Mouse (Mus musculus): ENCODE results near the gene 4930522L14Rik. TPM values are rescaled to one million over a fixed set of nuclear protein-coding genes. Genes with fewer than 3 reads are reported as not detected.
"Not testable (repeated sequence)": the region's sequence is repeated elsewhere in the genome, so short reads cannot be mapped to it uniquely, and the experiment has no call there.

4930522L14Rik gene
- total RNA-seq (2021): 1 to 10 TPM; 3.5 to 3.7 TPM
- long read RNA-seq, partial matches to known transcripts: 0 of 3 reads
- long read RNA-seq, other reads (novel, unspliced or antisense): 1 of 3 reads

DNA sequence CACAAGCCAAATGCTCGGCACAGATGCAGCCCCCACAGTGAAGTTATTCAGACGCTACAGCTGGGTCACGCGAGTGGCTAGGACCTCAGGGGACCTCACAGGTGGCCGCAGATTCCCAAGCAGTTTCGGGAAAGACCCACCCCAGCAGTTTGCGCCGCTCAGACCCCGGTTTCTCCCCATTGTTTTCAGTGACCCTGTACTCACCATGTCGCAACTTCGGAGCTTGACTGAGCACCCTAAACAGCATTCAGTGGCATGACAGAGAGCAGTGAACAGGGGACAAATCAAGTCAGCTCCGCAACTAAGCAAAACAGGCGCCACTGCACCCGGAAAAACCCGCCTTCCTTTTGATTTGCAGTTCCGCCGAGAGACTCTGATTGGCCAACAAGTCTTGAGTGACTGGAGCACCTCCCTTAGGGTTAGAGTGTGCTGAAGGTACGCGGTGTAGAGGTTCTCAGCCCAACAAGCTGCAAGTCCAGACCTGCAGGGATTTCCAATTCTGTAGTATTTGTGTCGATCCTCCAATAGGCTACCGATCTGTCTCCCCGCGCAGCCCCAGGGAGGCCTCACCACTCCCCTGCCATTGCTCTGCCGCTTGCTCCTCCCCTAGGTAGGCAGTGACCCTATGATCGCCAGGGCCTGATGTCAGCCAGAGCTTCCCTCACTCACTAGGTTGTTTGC, at the start of gene 4930522L14Rik:
TSS of gene 4930522L14Rik (minus strand) at position 496 of the 681 bp plus-strand sequence.
- DNase-seq (ENCODE audit: low spot score in 2 of 2): peak; percentile 65 to 76

DNA sequence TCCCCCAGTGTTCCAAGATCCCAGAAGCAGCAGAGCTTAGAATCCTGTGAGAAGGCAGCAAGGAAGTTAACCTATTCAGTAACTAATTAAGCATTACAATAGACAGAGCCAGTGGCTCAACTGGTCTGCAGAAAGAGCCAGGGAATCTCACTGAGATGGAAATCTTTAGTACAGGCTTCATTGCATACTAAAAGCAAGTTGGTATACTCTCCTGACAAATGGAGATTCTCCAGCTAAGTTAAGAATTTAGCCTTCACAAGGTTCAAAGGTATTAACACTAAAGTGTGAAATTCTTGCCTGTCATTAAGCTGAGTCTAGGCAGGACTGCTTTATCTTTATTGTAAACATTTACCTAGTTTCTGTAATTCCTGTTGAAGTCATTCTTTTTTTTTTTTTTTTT, 49.8 kb upstream of the 4930522L14Rik start:
- DNase-seq (ENCODE audit: low spot score in 2 of 2): not testable (repeated sequence)

DNA sequence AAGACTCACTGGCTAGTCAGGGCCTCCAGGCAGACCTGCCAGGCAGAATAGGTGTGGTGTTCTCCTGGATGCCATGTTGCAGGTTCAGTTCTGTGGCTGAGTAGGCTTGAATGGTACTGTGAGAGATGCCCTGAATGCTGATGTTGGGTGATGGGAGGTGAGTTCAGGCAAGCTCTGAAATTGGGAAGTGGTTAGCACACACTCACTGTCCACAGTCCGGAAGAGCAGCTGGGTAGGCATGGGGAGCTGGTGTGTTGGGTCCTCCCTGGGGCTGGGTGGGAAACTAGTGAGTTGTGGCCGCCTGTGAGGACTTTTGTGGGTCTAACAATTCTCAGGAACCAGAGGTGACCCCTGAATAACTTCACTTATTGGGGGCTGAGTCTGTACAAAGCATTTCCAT, 48.3 kb upstream of the 4930522L14Rik start:
- not testable (repeated sequence) for DNase-seq (ENCODE audit: low spot score in 2 of 2)

DNA sequence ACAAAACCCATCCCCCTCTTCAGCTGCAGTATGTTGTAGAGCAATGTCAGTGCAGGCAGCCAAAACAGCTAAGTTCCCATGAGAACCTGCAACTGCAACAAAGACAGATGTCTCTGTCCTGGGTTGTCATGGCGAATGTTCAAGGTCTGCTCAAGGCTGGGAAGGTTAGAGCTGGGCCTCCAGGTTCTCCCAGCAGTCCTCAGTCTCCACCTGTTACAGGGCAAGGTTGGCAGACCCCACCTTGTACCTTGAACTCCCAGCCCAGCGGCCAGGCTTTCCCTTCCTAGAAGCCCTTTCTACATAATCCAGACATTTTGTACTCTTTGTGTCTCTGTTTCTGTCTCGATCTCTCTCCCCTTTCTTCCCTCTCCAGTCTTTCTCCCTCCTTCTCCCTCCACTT, 45.3 kb upstream of the 4930522L14Rik start:
- not testable (repeated sequence) for DNase-seq (ENCODE audit: low spot score in 2 of 2)

DNA sequence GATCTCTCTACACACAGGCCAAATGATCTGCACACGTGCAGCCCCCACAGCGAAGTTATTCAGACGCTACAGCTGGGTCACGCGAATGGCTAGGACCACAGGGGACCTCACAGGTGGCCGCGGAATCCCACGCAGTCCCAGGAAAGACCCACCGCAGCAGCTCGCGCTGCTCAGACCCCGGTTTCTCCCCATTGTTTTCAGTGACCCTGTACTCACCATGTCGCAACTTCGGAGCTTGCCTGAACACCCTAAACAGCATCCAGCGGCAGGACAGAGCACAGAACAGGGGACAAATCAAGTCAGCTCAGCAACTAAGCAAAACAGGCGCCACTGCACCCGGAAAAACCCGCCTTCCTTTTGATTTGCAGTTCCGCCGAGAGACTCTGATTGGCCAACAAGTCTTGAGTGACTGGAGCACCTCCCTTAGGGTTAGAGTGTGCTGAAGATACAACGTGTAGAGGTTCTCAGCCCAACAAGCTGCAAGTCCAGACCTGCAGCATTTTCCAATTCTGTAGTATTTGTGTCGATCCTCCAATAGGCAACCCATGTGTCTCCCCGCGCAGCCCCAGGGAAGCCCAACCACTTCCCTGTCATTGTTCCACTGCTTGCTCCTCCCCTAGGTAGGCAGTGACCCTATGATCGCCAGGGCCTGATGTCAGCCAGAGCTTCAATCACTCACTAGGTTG, 44.4 kb upstream of the 4930522L14Rik start:
- DNase-seq (ENCODE audit: low spot score in 2 of 2): peak; percentile 34 to 57

DNA sequence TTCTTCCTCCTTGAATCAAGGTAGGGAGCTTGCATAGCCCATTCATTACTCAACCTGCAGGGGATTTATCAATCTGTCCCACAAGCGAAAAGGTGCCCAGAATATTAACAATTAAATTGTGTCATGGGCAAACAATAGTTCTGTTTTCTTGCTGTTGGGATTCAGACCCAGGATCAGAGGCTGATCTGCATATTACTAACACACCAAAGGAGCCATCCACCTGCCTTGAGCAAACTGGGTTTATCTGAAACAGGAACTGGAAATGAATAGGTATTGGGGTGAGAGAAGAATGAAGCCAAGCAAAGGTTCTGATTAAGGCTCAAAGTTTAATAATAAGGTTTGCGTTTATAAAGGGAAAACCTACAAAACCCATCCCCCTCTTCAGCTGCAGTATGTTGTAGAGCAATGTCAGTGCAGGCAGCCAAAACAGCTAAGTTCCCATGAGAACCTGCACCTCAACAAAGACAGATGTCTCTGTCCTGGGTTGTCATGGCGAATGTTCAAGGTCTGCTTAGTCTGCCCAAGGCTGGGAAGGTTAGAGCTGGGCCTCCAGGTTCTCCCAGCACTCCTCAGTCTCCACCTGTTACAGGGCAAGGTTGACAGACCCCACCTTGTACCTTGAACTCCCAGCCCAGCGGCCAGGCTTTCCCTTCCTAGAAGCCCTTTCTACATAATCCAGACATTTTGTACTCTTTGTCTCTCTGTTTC, 541 bp upstream of the 4930522L14Rik start:
- not testable (repeated sequence) for DNase-seq (ENCODE audit: low spot score in 2 of 2)

DNA sequence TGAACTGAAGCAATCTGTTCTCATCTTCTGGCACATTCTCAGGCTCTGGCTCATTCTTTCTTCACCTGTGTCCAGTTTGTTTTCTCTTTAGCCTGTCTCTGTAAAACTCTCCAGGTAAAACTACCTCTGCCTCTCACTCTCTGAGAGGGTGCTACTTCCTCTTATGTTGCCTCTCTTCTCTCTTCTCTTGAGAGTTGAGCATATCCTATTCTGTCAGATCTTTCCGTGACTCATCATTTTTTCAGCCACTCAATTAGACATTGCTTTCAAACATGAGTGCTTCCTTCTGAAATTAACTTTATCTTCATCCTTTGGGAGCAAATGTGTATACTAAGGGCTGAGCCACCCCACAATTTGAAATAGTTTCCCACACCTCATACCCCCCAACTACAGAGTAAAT, 6.6 kb downstream of the 4930522L14Rik start:
- DNase-seq (ENCODE audit: low spot score in 2 of 2): not testable (repeated sequence)

DNA sequence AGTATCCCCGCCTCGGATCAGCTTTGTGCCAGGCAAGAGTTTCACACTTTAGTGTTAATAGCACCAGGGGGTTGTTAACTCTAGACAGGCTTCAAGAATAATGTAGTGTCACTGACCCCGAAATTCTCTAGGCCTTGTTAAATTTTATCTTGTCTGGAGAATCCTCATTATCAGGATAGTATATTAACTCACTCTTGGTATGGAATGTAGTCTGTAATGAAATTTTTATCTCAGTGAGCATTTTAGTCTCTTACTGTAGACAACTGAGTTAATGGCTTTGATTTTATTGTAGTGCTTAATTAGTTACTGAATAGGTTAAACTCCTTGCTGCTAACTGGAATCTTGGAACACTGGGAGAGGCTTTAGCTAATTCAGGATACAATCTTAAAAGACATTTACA, 34.3 kb downstream of the 4930522L14Rik start:
- DNase-seq (ENCODE audit: low spot score in 2 of 2): not testable (repeated sequence)

DNA sequence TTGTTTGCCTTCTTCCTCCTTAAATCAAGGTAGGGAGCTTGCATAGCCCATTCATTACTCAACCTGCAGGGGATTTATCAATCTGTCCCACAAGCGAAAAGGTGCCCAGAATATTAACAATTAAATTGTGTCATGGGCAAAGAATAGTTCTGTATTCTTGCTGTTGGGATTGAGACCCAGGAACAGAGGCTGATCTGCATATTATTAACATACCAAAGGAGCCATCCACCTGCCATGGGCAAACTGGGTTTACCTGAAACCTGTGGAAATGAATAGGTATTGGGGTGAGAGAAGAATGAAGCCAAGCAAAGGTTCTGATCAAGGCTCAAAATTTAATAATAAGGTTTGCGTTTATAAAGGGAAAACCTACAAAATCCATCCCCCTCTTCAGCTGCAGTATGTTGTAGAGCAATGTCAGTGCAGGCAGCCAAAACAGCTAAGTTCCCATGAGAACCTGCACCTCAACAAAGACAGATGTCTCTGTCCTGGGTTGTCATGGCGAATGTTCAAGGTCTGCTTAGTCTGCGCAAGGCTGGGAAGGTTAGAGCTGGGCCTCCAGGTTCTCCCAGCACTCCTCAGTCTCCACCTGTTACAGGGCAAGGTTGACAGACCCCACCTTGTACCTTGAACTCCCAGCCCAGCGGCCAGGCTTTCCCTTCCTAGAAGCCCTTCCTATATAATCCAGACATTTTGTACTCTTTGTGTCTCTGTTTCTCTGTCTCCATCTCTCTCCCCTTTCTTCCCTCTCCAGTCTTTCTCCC, 60.3 kb downstream of the 4930522L14Rik start:
- DNase-seq (ENCODE audit: low spot score in 2 of 2): not testable (repeated sequence)

DNA sequence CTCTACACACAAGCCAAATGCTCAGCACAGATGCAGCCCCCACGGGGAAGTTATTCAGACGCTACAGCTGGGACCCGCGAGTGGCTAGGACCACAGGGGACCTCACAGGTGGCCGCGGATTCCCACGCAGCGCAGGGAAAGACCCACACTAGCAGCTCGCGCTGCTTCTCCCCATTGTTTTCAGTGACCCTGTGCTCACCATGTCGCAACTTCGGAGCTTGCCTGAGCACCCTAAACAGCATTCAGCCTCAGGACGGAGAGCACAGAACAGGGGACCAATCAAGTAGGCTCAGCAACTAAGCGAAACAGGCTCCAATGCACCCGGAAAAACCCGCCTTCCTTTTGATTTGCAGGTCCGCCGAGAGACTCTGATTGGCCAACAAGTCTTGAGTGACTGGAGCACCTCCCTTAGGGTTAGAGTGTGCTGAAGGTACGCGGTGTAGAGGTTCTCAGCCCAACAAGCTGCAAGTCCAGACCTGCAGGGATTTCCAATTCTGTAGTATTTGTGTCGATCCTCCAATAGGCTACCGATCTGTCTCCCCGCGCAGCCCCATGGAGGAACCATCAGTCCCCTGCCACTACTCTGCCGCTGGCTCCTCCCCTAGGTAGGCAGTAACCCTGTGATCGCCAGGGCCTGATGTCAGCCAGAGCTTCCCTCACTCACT, 61.0 kb downstream of the 4930522L14Rik start, which contains the start of gene 5430403G16Rik:
TSS of gene 5430403G16Rik (minus strand) at position 505 of the 665 bp plus-strand sequence.
- DNase-seq (ENCODE audit: low spot score in 2 of 2): peak; percentile 68 to 85

Other genes with a start within 250 kb of the 4930522L14Rik start
- 10 to 100 TPM; 28.7 to 32.7 TPM for gene Crlf2, start 192.9 kb downstream of the 4930522L14Rik start, total RNA-seq (2021)
- gene 5430403G16Rik, start 60.8 kb downstream of the 4930522L14Rik start, total RNA-seq (2021): 1 to 10 TPM; 2.4 to 2.6 TPM
- 10 to 100 TPM; 35.0 to 38.6 TPM for gene Gm15446, start 171.5 kb upstream of the 4930522L14Rik start, total RNA-seq (2021)
- 10 to 100 TPM; 49.3 to 51.5 TPM for gene Zfp932, start 244.6 kb upstream of the 4930522L14Rik start, total RNA-seq (2021)